Mouse (Mus musculus) urinary bladder, postnatal 14 days (tissue): ENCODE results near the gene 1700025G04Rik.
A peak's percentile ranks its signal among the peaks of the same experiment; 100 is the strongest.

ENCODE experiments used
- DNase-seq: peaks from one replicate; pipeline ENCODE4 v3.0.0; 2021; ENCODE audit warnings: low spot score

Gene 1700025G04Rik

GRCm38 (mm10) chr1:151900706-151901360, 189.1 kb downstream of the 1700025G04Rik start:
- DNase-seq: no peak

GRCm38 (mm10) chr1:151899964-151900363, 190.0 kb downstream of the 1700025G04Rik start:
- no peak for DNase-seq

- DNase-seq: no peak
Observed at GRCm38 (mm10) chr1:151895406-151895805, 194.5 kb downstream of the 1700025G04Rik start.

GRCm38 (mm10) chr1:151893976-151894375, 195.9 kb downstream of the 1700025G04Rik start:
- DNase-seq: no peak

- DNase-seq: no peak
Observed at GRCm38 (mm10) chr1:151892008-151892407, 197.9 kb downstream of the 1700025G04Rik start.

- no peak for DNase-seq
Observed at GRCm38 (mm10) chr1:151891194-151891593, 198.7 kb downstream of the 1700025G04Rik start.

- peak; percentile 18 for DNase-seq
Observed at GRCm38 (mm10) chr1:151890041-151890621, 199.8 kb downstream of the 1700025G04Rik start.

- DNase-seq: no peak
Observed at GRCm38 (mm10) chr1:151887631-151888030, 202.3 kb downstream of the 1700025G04Rik start.

GRCm38 (mm10) chr1:151887126-151887525, 202.8 kb downstream of the 1700025G04Rik start:
- DNase-seq: no peak

- no peak for DNase-seq
Observed at GRCm38 (mm10) chr1:151886171-151886570, 203.8 kb downstream of the 1700025G04Rik start.

GRCm38 (mm10) chr1:151881253-151881652, 208.7 kb downstream of the 1700025G04Rik start:
- DNase-seq: no peak

GRCm38 (mm10) chr1:151880731-151881130, 209.2 kb downstream of the 1700025G04Rik start:
- DNase-seq: no peak

- no peak for DNase-seq
Observed at GRCm38 (mm10) chr1:151879966-151880365, 210.0 kb downstream of the 1700025G04Rik start.

- DNase-seq: no peak
Observed at GRCm38 (mm10) chr1:151879308-151879850, 210.5 kb downstream of the 1700025G04Rik start.

- no peak for DNase-seq
Observed at GRCm38 (mm10) chr1:151878411-151878810, 211.5 kb downstream of the 1700025G04Rik start.

- DNase-seq: no peak
Observed at GRCm38 (mm10) chr1:151872971-151873370, 217.0 kb downstream of the 1700025G04Rik start.

GRCm38 (mm10) chr1:151864326-151864725, 225.6 kb downstream of the 1700025G04Rik start:
- DNase-seq: no peak

- peak; percentile 28 for DNase-seq
Observed at GRCm38 (mm10) chr1:151863797-151864147, 226.2 kb downstream of the 1700025G04Rik start.

GRCm38 (mm10) chr1:151863135-151863796, 226.7 kb downstream of the 1700025G04Rik start:
- DNase-seq: no peak

GRCm38 (mm10) chr1:151862109-151862508, 227.8 kb downstream of the 1700025G04Rik start:
- DNase-seq: no peak

- DNase-seq: peak; percentile 12
Observed at GRCm38 (mm10) chr1:151861334-151861995, 228.5 kb downstream of the 1700025G04Rik start.

GRCm38 (mm10) chr1:151858474-151858873, 231.5 kb downstream of the 1700025G04Rik start:
- DNase-seq: no peak
